Mouse (Mus musculus): ENCODE data around the gene S100pbp.

Gene S100pbp

DNA sequence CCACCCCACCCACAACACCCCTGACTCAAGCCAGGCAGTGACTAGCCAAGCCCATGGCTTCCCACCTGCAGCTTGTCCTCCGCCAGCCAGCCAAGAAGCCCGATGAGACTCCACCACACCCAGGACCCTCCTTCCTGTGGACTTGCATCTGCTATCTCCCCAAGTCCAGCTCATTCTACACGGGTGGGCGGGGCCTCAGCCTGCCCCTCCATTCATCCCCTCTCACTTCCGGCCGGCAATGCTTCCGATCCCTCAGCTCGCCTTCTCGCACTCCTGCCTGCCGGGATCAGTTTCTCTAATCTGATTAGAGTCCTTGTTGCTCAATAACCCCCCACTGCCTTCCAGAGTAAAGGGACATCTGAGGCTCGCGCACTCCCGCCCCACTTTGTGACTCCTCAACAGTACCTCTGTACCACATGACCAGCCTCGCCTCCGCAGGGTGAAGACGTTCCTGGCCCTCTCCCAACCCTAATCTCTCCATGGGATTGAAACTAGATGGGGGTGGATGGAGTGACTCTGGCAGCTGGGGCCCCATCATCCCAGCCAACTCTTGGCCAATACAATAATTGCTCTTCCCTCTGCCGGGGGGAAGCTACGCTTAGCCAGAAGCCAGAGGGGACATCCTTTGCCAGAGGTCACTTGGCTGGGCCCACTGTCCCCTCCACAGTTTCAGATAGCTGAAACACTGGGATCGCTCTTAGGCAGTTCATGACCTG lies 63.6 kb downstream of the S100pbp start:
- DNase-seq = no peak

DNA sequence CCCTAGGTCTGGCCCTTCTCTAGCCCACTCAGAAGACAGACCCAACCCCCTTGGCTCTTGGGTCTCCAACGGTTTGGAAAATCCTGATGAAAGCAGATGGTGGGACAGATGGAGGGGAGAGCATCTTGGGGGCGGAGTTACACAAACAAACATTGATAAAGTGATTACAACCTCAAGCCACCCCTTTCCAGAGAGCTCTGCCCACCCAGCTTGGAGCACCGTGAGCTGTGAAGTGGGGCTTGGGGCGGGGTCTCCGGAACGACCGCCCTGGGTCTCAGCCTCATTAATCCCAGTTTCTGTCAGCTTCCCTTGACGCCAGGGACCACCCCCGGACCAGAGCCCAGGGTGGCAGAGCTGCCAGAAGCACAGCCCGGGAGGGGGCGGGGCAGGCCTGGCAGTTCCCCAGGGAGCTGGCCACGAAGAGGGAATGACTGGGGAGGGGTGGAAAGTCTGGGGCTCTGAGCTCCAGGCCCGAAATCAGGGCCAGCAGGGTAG lies 64.8 kb downstream of the S100pbp start:
- DNase-seq = peak; percentile 76

DNA sequence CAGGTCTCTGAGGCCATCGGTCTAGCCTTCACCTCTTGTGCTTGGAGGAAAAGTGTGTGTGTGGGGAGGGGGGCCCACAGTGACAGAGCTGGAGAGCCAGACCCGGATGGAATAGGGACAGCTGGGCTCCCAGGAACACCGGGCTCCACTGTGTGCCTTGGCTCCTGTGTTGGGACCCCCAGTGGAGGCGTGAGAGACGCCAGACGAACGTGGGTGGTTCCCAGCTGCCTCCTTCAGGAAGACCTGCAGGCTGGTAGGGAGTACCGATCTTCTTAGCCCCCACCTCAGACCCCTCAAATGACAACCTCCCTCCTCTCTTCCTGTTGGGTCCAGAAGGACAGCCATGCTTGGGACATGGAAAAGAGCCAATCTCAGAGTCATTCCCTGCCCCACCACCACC lies 66.8 kb downstream of the S100pbp start:
- no peak for DNase-seq

DNA sequence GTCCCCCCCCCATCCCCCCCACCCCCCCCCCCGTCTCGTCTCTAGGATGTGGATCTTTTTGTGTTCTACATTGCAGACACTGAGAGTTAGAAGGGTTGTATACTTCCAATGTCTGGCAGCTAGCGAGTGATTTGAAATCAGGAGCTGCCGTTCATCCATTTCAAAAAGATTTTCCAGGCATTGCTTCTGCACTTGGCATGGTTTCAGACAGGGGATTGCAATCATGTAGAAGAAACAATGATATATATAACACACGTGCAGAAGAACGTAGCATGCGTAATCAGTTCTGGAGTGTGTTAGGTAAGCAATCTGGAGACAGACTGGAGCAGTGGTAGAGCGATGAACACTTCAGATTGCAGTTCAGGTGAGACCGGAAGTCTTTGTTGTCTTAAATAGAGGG lies 67.4 kb downstream of the S100pbp start:
- no peak for DNase-seq

DNA sequence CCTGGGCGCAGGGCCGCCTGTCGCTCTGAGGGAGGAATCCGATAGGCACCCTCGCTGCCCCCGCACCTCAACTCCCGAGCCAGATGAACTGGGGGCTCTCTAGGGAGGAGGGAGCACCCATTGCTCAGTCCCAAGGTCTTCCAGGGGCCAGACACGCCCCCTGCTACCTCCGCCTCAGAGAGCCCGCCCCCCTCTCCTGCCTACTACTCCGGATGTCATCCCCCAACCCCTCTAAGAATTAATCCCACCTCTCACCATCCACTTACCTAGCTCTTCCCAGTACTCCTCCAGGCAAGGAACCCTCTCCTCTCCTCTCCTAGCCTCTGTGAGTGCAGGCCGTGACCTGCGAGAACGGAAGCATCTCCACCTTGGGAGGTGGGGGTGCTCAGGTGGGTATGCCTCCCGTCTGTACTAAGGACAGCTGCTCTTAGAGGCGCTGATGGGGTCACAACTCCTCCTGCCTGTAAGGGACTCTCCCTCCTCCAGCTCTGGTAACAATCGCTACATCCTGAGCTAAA lies 67.9 kb downstream of the S100pbp start, which contains the start of gene Hpca:
Hpca (minus strand) TSS at position 468 of the 518 bp plus-strand sequence.
- no peak for DNase-seq

DNA sequence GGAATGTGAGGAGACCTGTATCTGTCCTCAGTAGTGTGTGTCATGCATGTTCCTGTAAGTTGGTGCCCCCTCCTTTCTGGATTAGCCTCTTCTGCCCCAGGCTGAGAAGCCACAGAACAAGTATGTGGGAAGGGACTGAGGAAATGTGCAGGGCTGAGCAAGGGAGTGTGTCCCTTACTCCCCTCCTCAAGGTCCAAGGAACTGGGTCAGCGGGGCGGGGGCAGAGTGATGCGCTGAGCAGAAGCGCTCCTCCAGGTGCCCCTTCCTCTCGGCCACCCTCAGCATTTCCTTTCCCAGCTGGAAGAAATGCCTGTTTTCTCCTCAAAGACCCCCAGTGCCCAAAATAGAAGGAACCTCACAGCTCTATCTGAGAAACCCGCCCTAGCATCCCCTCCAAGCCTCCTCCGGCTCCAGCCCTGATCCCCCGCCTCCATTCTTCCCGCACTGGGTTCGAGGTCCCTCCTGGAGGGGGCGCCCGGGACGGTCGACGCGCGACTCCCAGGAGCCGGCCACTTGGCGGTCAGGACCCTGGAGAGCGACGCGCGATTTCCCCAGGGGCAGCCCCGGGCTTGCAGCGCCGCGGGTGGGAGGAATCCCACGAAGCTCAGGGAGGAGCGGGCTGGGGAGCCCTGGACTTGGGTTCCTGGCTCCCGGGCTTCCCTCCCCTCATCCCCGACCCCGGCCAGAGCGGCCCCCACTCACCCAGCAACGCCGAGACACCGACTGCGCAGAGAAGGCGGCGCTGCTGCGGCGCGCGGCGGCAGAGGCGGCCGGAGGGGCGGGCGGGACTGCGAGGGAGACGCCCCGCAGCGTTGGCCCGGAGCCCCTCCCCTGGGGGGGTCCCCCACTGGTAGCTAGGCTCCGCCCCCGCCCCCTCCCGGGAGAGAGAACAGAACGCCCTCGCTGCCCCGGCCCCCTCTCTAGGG lies 68.7 kb downstream of the S100pbp start:
- peak; percentile 73 for DNase-seq

DNA sequence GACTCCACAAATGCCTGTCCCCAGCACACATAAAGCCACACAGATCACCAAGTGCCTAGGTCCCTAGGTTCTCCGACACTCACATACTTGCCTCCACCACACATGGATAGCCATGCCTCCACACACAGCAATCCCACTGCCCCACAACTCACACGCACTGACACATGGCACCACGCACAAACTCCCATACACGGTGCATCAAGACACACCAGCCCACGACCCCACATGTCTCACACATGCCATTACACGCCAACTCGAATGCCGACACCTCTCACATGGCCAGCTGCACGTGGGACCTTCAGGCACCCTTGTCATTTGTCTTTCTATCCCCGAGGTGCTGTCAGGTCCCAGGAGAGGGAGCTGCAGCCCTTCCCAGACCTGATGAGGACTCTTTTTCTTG lies 69.8 kb downstream of the S100pbp start:
- DNase-seq = no peak

DNA sequence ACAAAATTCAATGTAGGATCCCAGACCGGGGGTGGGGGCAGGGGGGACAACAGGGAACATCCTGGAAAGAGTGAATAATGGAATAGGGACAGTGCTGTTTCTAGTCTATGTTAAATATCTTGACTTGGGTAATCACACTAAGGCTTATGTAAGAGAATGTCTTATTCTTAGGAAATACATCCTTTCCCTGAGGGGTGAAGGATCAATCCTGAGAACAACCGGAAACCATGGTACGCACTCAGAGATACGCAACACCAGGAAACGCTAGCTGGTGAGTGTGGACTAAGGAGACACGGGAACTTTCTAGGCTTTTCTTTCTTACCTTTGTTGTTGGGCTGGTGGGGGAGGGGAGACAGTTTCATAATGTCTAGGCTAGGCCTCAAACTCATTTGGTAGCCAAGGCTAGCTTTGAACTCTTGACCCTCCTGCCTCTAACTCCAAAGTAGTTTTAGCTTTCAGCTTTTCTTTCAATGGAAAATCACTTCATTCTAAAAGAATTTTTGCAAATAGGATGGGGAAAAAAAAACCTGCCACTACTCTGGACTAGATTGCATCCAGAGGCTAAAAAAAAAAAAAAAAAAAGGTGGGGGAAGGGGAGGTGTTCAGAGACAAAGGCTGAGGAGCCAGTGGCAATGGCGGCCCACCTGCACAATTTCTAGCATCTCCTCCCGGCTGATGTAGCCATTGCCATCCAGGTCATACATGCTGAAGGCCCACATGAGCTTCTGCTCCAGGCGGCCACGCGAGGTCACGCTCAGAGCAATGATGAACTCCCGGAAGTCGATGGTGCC lies 71.6 kb downstream of the S100pbp start:
- DNase-seq = no peak

DNA sequence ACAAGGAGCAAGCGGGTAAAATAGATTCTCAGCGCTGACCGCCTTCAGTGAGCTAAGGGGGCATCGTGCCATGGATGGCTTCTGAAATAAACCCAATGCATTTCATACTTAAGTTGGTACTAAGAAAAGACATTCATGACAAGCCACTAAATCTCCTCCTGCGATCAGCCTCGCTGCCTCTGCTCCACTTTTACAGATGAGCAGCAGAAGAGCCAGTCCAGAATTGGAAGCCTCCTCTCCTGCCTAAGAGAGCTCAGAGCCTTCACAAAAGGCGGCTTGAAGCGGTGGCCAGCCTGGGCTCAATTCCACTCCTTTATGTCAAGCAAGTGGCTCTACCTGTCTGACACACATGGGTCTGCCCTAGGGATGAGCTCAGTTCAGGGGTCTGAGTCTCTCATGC lies 72.8 kb downstream of the S100pbp start:
- DNase-seq = no peak

DNA sequence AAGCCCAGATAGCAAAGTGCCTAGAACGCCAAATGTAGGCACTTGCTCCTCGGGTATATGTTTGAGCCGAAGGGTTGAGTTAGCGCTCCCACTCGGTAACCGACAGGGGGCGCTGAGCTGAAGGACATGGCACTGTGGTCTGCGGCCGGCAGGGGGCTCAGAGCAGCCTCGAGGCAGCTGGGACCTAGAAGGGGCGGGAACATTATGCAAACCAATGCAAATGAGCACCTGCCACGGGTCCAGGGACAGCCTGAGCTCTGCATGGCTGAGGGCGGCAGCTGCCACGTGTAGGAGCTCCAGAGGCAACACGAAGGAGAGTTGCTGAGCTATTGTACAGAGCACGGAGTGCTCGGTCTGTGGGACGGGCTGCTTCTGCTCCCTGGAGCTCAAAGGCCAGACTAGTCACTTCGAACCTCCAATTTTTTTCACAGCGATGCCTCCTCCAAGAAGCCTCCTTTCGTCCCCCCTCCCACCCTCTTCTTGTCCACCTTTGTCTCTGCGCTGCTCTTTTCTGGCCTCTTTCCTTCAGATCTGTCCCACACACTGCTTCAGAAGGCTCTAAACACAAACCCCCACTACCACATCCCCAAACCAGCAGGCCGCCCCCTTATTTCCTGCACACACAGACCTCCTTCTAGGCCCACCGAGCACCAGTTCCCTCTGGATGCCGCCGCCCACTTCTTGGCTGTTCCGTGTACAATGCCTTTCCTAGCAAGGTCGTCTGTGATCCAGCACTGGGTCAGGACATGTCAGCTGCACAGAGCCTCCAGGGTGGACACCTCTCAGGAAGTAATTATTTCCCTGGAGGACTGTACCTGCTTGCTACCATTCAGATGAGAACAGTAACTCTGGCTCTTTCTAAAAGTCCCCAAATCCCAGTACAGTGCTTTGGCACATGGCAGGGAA lies 76.2 kb downstream of the S100pbp start:
- DNase-seq = peak; percentile 92

DNA sequence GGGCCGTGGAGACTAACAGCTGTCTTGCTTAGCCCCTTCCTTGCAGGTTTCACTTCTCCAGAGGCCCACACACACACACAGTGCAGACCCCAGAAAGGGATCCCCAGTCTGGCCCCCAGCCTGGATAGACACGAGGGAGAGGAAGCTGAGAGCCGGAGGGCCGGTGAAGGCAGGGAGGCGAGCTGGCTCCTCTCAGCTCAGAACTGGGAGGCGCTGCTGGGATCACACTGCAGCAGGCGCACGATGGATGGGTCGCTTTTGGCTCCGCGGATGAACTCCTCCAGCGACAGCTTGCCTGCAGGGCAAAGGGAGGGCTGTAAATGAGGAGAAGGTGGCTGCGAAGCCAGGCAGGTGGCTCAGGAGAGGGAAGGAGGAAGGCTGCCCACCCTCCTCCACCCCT lies 77.3 kb downstream of the S100pbp start:
- DNase-seq = no peak

DNA sequence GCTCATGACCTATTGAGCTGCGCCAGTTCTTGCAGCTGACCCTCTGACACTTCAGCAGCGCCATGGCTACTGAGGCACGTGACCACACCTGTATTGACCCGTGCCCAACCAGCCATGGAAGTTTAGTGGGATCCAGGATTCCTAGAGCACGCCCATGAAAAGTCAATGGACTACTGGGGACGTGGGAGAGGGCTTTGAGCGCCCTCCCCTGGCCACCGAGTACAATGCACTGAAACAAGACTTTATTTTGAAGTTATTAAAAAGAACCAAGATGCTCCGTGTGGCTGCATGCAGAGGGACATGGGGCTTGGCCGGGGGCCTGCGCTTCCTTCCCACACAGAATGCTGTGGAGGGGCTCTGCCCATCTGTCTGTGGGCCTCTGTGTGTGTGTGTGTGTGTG lies 78.2 kb downstream of the S100pbp start:
- no peak for DNase-seq

DNA sequence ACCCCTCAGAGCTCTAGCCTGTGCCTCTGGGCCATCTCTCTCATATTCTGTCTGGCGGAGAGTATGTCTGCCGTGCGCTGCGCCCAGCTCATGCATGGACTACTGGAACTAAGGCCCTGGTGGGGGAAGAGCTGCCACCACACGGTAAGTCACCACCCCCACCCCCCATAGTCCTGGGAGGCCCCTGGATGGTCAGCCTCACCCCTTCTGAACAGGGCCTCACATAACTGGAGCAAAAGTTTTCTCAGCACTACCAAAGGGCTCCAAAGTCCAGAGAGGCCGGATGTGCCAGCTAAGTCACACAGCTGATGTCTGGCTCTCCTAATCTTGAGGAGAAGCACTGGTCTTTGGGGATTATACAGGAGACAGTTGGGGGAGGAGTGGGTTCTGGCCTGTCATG lies 78.7 kb downstream of the S100pbp start:
- no peak for DNase-seq

DNA sequence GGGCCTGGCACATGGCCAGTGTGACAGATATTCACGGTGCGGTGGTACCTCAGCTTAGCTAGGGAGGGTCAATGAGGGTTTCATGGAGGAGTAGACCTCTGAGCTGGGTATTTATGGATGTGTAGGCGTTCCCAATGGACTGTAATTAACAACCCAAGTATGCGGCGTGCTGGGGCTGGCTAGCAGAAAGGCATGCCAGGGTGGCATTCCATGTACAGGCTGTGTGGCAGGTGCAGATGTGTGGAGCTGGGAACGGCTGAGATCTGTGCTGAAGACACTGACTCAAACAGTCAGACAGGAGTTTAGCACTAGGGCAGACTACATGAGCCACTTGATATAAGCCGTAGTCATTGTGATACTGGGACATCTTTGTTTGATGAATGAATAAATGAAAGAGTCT lies 80.9 kb downstream of the S100pbp start:
- DNase-seq = no peak

DNA sequence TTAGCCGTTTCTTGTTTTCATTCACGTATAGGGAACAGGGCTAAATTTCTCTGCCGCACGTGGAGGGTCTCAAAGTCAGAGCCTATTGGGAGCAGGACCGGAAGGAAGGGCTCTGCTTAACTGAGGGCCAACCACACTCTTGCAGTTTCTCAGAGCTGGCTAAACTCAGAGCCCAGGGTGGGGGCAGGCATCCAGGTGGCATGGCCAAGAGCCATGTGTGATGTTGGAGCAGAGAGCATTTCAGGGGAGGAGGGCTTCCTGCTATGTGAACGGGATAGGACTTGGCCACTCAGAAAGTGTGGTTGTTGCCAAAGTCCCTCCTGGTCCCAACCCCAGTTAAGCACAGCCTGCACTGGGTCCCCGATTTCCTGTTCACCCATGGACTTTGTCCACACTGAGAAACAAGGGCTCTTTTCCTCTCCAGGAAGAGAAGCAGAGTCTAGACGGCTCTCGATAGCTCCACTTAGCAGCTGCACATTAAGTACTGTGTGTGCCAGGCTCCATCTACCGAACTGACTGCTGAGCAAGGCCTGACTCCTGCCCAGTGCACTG lies 82.1 kb downstream of the S100pbp start:
- no peak for DNase-seq

DNA sequence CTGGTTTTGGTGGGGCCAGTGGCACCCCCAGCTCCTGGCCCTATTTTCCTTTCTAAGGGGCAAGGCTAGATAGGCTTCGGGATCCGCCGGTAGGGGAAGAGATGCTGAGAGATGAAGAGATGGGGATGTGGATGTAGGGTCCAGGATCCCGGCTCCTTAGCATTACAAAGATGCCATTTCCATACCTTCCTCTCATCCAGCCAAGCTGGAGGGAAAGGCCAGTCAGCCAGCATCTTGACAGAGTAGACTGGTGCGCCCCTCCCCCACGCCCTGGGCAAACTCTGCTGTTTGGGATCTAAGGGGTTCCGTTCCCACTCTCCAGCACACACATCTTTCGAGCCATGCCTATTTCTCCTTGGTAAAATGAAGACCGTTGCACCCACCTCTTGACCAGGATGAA lies 83.5 kb downstream of the S100pbp start:
- no peak for DNase-seq

DNA sequence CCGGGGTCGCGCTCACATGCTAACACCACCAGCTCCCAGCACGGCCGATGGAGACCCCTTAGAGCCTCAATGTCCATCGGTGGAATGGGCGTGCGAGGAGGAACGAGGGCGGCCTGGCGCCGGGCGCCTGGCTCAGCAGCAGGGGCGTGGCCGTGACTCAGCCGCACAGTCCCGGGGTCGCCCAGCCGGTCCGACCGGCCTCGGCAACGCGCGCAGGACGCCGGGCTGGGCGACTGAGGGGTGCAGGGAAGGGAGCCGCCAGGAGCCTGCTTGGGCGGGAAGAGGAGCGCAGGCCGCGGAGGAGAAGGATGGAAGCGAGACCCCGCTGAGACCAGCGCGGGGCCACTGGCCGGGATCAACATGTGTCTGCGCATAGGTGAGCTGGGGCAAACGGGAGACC lies 84.2 kb downstream of the S100pbp start, which contains the start of gene Tmem54:
Tmem54 (plus strand) TSS at position 193 of the 400 bp plus-strand sequence.
- DNase-seq = no peak

DNA sequence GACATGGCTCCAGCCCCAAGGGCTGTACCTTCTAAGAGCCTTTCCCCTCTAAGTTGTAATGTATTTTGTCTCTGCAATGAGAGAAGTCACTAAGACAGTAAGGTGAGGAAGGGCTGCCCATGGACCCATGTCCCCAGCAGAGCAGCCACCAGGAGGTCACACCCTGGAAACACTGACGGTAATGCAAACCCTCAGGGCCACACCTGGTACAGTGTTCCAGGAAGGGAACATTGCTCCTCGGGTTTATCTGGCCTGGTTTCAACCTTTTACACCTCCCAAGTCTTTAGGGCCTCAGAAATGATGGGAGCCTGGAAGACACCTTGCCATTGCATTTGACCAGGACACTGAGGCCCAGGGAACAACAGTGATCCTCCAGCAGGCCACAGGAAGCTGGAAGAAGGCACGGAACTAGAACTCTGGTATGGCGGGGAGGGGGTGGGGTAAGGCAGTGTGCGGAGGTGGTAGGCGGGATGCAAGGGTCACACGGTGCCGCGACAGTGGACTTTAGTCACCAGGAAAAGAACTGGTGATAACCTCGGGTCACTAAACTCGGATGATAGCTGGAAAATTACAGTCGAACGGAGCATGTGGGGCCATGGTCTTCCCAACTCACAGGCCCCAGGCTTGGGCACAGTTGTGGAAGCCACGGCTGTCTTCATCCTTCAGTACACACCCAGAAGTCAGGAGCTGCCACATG lies 87.2 kb downstream of the S100pbp start:
- DNase-seq = no peak

All from right cerebral cortex, postnatal 14 days (tissue).